Mouse (Mus musculus) heart, postnatal 25 days (tissue): Measurements from ENCODE around the gene 4930451I11Rik. TPM values are rescaled to one million over a fixed set of nuclear protein-coding genes. Genes with fewer than 3 reads are reported as not detected.

ENCODE experiments used
- DNase-seq: peaks from one replicate; pipeline ENCODE4 v3.0.0; 2022; ENCODE audit warnings: low spot score
- intact Hi-C: fragments of 180-260 bp; cut with DNase I; formaldehyde crosslinking; loops from one replicate; pipeline ENCODE4 v1.15.1; 2025
- total RNA-seq, 2 experiments: library from RNA; stranded (reverse); gene quantifications; 2 replicates each; pipeline ENCODE4 v1.2.3; 2021

4930451I11Rik gene
- not detected for total RNA-seq

DNA sequence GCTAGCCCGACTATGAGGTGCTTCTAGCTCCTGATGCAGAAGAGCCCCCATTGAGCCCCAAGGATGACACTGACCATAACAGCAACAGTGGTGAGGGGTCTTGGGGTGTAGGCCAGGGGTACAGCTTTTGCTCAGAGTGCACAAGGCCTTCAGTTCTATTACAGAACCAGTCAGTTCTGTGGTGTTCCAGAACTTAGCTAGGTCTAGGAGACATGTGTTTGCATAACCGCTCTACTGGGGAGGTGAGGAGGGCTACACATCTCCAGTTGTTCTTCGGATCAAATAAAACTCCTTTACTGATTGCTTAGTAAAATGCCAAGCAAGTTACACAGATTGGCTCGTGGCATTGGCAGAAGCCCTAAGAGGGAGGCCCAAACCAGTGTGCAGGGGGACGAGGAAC lies at the start of gene 4930451I11Rik:
Gene 4930451I11Rik, minus strand, starts transcription at position 101 of the 400 bp plus-strand sequence.
- intact Hi-C loops: loop anchor here (5.0 kb wide), 2 partner anchors 56 to 131 kb away; no protein-coding TSS in a partner anchor
- no peak for DNase-seq

DNA sequence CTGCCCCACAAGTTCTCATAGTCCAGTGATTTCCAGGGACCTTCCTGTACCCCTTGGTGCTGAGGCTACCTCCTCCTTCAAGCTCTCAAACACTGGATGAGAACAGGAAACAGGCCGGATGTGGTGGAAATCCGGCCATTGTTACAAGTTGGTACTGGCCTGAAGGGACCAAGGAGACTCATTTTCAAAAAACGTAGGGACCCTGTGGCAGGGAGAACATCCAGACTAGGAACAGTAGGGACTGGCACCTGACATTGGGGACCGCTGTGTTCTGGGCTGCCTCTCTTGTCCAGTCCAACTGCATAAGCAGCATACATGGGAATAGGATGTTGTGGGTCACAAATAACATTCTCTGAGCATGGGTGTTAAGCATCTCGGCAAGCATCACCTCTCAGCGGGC lies 49.6 kb upstream of the 4930451I11Rik start:
- peak; percentile 40 for DNase-seq

DNA sequence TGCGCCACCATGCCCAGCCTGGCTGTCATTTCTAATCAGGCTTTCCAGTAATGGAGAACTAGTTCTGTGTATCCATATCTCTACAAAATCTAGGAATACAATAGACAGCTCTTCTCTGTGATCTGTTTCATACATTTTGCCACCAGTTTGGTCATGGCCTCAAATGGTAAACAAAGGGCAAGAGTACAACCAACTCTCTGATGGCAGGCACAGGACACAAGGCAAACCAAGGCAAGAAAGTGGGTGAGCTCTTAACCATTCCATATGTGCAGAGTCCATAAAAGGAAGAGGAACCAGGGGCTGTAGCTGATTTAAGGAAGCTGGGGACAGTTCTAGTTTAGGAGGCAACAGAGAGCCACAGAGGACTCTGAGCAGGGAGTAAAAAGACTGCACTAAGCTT lies 45.8 kb upstream of the 4930451I11Rik start:
- DNase-seq: no peak
- intact Hi-C loops: loop anchor here (5.0 kb wide), 1 partner anchor 155 kb away; no protein-coding TSS in a partner anchor

More for the DNA sequence above, 49.6 kb upstream of the 4930451I11Rik start:
- intact Hi-C loops: no loop called here

DNA sequence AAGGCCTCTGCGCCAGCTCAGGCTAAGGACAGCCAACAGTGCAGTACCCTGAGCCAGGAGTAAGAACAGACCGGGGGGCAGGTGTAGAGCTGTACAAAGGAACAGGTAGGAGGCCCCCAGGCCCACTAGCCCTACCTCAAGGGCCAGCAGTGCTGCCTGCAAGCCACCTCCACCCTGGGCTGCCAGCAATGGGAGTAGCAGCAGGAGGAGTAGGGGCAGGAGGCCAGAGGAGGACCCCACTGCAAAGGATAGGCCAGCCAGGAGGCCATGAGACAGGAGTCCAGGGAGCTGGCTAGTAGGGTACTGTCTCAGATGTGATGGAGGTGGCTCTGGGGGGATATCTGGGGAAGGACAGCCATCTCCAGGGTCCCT lies 39.1 kb upstream of the 4930451I11Rik start:
- intact Hi-C loops: no loop called here
- DNase-seq: no peak

DNA sequence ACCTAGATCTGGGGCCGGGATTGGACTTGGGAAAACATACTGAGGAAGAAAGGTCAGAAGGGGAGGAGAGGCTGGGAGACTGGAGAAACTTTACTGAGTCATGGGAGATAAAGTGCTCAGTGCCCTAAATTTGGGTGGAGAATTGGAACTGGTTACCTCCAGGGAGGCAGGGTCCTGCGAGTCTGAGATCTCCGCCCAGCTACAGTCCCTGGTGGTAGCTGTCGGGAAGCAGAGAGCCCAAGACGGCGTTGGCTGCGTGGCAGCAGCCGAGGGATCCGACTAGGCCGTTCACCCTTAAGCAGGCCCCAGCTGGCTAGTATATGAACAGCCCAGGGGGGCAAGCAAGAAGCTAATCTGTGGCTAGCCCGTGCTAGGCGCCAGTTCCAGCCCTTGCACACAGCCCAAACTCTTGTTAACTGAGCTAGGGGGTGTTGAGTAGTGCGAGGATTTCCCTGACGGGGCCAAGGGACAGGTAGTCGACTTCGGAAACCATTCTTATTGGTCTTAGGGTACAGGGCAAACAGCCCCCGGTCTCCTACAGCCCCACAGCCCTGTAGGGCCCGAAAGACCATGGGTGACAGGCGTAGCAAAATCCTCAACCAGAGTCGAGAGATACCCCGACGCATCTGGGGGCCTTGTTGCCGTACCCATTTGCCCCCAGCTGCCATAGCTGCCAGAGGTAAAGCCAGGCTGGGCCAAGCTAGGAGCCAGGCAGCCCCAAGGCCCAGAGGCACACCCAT lies 38.5 kb upstream of the 4930451I11Rik start:
- no peak for DNase-seq

DNA sequence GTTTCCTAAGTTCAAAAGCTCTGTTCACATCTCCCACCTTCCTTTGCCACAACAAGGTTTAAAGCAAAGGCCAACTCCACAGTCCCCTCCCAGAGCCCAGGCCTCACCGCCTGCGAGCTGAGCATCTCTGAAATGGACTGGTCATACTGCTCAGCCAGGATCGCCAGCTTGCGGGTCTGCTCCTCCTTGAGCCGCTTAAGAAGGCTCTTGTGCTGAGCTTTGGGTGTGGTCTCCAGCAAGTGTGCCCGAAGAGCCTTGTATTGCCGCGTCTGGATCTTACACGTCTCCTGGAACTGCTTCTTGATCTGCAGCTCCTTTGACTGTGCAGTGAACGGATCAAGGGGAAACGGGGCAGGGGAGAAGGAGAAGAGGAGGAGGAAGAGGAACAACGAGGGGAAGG lies 36.6 kb upstream of the 4930451I11Rik start:
- DNase-seq: no peak
- intact Hi-C loops: no loop called here

More for the DNA sequence above, 38.5 kb upstream of the 4930451I11Rik start:
- intact Hi-C loops: no loop called here

DNA sequence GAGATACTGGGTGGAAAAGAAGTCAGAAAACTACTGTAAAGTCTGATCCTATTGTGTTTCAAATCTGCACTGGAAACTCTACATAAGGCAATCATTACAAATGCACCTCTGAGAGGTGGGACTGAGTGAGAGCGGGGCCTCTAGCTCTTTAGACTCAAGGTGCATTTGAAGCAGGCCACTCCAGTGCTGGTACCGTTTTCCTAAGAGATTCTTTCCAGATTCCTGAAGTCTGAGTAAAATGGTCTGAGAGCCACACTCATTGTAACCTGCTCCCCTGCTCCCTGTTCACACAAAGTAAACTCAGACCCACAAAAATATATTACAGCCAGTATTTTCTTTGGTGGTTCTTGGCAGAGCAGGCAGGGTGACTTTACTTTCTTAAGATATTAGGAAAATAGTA lies 36.1 kb upstream of the 4930451I11Rik start:
- intact Hi-C loops: no loop called here
- DNase-seq: no peak

DNA sequence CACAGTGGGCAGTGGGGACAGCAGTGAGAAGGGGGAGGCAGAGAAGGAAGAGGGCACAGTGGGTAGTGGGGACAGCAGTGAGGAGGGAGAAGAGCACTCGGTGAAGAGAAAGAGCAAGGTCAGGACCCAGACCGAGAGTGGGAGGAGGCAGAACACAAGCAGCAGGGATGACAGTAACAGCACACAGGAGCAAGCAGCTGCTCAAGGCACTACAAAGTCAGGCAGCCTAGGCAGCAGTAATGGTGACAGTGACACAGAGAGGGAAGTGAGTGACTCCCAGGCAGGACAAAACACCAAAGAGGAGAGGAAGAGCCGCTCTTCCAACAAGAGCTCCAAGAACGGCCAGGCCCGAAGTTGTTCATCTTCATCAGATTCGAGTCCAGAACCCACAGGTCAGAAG lies 32.4 kb upstream of the 4930451I11Rik start:
- intact Hi-C loops: loop anchor here (1.0 to 5.0 kb wide), 2 partner anchors 17 to 34 kb away; no protein-coding TSS in a partner anchor
- DNase-seq: no peak

DNA sequence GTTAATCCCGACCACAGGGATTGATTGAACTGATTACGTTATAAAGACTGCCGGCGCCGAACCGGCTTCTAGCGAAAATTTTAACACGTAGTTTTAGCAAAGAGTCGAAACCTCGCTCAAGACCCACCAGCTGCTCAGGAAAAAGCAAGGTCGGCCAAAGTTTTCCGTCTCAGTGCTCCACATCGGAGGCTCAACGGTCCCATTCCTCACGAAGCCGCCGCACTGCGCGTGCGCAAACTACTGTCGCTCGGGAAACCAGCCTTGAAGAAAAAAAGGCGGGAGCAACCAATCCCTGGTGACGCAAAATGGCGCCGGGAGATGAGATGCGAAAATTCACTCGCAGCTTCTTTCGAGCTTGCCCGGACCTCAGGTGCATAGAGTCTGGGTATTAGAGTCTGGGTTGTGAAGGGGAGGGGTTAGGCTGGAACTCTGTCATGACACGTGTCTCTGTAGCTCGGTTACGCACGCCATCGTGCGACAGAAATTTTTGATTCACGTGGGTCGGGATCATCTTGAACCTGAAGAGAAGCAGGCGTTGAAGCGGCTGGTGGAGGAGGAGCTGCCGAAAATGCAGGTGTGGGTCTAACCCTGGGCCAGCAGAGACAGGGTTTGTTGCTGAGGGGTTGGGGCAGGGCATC lies 30.8 kb upstream of the 4930451I11Rik start, which contains the start of gene Ino80e:
Gene Ino80e, minus strand, starts transcription at position 231 of the 638 bp plus-strand sequence.
- intact Hi-C loops: loop anchor here (5.0 kb wide), 1 partner anchor 35 kb away; no protein-coding TSS in a partner anchor
- peak; percentile 87 for DNase-seq

DNA sequence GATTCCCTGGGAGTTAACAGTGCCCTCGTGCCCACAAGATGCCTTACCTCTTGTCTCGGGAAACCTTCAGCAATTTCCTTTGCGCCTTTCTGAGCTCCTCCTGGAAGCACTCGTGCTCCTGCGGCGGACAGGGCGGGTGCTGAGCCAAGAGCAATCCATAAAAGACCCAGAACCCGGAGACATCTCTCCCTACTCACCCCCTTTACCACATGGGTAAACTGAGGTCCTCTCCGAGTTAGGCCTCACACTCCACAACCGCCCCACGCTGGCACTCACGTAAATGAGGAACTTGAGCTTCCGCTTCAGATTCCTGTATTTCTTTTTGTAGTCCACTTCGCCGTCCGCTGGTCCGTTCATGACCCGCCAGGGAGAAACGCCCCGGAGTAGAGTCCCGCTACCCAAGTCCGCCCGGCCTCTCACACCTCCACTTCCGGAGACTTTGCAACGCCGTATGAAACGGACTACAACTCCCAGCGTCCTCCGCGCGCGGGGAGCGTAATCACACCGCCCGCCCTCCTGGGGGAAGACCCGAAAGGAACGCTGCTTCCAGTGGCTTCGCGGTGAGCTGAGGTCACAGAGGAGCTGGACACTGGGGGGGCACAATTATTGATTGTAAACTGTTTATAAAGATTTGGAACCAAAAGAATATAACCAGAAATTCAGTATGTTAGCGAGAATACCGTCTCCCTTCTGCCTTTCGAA lies 30.1 kb upstream of the 4930451I11Rik start, which contains the start of gene Hirip3:
Gene Hirip3, plus strand, starts transcription at position 544 of the 702 bp plus-strand sequence.
- intact Hi-C loops: loop anchor here (5.0 kb wide), 1 partner anchor 36 kb away; no protein-coding TSS in a partner anchor

DNA sequence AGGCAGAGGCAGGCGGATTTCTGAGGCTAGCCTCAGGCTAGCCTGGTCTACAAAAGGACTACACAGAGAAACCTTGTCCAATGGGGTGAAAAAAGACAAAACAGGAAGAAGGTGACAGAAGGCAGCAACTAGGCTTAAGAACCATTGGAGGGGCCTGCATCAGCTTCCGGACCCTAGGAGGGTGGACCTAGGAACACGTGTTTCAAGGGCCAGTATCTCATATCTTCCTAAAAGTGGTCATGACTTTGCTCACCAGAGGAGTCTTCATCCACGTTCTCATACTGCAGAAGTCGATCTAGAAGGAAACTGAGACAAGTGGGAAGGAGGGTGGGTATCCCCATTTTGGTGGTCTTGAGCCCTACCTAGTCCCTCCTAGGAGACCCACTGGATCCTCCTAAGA lies 29.5 kb upstream of the 4930451I11Rik start:
- intact Hi-C loops: loop anchor here (5.0 kb wide), 1 partner anchor 36 kb away; no protein-coding TSS in a partner anchor
- no peak for DNase-seq

More for the DNA sequence above, 30.1 kb upstream of the 4930451I11Rik start, which contains the start of gene Hirip3:
- peak; percentile 91 for DNase-seq

DNA sequence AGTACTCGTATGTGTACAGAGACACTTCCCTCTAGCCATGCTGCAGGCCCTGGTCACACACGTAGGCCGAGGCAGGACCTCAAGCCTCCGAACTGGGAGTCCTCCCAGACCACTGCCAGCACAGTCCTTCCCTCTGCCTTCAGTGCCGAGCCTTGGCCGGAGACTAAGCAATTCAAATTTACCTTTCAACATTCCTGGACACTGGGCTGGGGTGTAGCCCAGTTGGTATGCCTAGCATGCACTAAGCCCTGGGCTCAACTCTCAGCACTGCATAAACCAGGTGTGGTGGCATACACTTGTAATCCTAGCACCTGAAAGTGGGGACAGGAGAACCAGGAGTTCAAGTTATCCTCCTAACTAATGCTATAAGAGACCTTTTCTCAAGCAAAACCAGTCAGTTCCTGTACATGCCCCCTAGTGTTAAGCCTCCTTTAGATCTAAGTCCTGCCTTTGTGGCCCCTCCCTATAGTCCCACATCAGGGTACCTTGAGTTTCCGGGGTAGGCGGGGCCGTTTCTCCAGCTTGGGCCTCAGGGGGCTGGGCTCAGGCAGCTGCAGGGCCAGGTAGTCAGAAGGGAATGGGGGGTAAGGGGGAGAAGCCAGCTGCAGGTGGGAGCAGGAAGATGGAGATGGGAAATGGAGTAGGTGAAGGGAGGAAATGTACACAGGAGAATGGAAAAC lies 25.4 kb upstream of the 4930451I11Rik start:
- no peak for DNase-seq
- intact Hi-C loops: no loop called here

DNA sequence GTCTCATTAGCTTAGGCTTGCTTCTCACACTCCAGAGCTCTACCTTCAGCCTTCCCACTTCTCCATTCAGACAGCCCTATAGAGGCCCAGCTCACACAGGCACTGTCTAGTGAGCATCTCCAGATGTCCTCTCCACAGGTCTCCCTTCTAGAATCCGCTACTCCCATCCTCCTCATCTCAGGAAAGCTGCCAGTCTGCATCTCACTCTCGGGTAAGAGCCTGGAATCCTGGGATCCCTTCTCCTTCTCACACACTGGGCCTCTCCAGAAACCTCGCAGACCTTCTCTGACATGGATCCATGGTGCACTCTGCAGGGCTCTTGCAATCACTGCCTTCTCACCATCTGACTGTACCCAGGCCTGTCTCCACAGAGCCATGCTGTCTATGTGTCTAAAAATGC lies 24.2 kb upstream of the 4930451I11Rik start:
- no peak for DNase-seq
- intact Hi-C loops: no loop called here

DNA sequence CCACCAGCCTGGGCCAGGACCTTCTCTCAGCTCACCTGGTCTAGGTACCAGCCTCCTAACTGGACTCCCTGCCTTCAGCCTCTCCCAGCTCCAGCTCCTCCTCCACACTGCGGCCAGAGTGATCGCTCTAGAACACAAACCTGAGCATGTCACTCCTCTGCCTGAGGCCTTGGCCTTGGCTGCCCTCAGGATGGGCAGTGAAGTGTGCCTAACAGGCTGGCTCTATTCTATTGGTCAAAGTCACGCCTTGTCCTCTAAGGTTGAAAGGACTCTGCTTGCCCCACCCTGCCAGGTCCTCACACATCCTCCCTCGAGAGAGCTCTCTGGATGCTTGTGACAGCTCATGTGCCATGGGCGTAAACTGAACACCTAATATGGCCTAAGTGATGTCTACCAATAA lies 22.0 kb upstream of the 4930451I11Rik start:
- DNase-seq: no peak
- intact Hi-C loops: no loop called here

DNA sequence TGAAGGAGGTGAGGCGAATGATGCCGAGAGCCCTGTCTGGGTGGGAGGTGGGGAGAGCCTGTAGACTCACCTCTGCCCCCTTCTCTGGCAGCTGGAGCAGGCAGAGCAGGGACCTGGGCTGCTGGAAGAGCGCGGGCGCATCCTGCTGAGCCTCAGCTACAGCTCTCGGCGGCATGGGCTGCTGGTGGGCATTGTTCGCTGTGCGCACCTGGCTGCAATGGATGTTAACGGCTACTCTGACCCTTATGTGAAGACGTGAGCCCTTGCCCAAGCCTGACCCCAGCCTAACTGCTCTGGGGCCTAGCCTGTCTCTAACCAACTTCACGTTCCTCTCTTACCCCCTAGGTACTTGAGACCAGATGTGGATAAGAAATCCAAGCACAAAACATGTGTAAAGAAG lies 19.8 kb upstream of the 4930451I11Rik start:
- intact Hi-C loops: no loop called here
- no peak for DNase-seq

DNA sequence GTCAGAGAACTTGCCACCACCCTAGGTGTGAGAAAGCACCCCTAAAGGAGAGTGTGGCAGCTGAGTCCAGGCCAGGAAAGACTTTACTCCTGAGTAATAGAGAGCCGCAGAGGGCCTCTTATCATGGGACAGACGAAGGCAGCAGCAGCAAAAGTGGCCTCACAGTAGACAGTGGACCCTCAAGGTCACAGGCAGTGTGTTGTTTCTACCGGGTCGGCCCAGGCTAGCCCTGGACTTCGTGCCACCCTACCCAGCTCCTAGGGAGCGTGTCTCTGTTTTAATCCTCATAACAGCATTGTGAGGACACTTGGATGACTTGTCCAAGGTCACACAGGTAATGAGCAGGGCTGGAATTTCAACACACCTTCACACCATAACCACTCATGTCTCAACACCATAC lies 18.7 kb upstream of the 4930451I11Rik start:
- DNase-seq: no peak
- intact Hi-C loops: no loop called here

DNA sequence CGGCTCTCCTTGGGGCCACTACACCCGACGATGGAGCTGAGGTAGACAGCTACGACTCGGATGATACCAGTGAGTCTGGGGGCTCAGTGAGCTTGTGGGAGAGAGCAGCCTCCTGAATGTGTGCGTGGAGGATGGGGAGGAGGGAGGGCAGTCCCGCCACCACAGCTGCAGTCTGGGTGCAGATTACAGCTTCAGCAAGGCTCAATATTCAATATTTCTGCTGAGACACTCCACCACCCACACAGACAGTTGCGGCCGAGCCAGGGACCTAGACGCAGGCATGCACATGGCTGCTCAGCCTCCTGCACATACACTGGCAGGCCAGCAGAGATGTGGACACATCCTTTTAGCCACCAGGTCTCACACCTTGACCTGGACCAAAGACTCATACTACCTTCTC lies 17.4 kb upstream of the 4930451I11Rik start:
- no peak for DNase-seq
- intact Hi-C loops: no loop called here

DNA sequence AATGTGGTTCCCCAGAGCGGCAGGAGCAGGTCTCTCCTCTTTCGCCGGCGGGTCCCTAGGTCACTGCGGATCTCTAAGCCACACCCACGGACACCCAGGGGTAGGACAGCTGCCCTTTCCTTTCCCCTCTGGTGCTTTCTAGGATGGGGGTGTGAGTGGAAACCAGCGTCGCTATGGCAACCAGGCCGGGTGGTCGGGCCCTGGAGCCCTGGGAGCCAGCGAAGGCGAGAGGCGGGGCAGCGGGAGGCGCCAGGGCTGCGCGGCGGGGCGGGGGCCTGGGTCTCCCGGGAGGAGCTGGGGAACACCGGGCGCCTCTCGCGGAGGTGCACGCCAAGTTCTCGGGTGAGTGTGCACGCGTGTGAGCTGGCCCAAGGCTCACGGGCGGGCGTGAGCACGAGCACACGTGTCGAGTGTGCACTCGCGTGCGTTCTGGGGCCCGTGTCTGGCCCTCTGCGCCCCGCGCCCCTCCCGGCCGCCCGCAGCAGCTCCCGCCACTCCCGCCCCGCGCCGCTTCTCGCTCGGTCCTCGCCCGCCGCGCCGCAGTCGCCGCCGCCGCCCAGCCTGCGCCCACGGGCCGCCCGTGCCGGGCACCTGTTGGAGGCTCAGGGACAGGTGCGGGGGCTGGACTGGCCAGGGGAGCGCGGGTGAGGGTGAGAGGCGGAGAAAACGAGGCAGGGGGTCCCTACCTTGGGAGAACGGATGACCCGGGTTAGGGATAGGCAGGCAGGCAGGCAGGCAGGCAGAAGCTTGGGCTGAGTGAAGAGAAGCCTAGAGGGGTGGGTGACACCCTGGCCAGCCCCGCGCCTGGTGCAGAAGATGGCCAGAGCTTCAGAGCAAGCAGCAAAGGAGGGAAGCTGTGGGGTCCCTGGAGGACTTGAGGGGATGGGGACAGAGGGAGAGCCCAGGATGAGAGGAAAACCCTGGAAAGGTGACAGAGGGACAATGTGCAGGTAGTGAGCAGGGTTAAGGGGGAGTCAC lies 16.3 kb upstream of the 4930451I11Rik start:
- intact Hi-C loops: no loop called here
- no peak for DNase-seq

DNA sequence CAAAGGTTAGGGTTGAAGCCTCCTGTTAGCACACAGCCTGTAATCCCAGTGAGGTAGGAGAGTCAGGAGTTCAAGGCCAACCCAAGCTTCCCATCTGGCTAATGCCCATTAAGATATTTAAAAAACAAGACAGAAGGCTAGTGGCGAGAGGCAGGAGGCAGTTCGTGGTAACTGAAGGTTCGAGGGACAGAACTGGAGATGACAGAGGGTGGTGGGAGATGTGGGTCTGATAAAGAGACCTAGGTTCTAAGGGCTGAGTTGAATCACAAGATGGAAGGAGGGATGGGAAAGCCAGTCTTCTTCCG lies 15.6 kb upstream of the 4930451I11Rik start, which contains the start of gene Doc2a:
Gene Doc2a, plus strand, starts transcription at position 301 of the 305 bp plus-strand sequence.
- DNase-seq: no peak
- intact Hi-C loops: no loop called here
